Comparison of ENCODE assay signal across 10 mouse cellular contexts in genomic region chr10:19117071-19117605, GRCm38 (mm10).
DNase-seq lines count a peak whose midpoint lies in the region; ATAC-seq lines count a peak whose summit lies in the region.
"Had no signal": no experiment of that assay in that cellular context is flagged by ENCODE, and none has a peak within 500 bp of the region (broad histone marks: within the 10 kb centered on the region; RNA-seq: fewer than 3 reads in every experiment).

No protein-coding gene starts in this region.

- no peaks in the 10 kb centered on the region for H3K27me3 ChIP-seq in forebrain, embryonic 11.5 days (ENCODE audit: control insufficient read depth, insufficient read depth, low read length)
- H3K27me3 ChIP-seq in forebrain, embryonic 12.5 days = no peaks in the 10 kb centered on the region
- peaks cover 25% of the 10 kb centered on the region; the same call in 1 of the 2 replicates for H3K27me3 ChIP-seq in midbrain, embryonic 10.5 days (ENCODE audit: low read depth, poor library complexity, severe bottlenecking)

- H3K9me3 ChIP-seq in forebrain, embryonic 11.5 days (ENCODE audit: control insufficient read depth, low read length) = no peaks in the 10 kb centered on the region
- H3K9me3 ChIP-seq in forebrain, embryonic 12.5 days = no peaks in the 10 kb centered on the region
- no peaks in the 10 kb centered on the region for H3K9me3 ChIP-seq in midbrain, embryonic 10.5 days (replicated peaks)

- no peak overlapping the region for H3K9ac ChIP-seq in forebrain, embryonic 11.5 days (ENCODE audit: low read length)
- H3K9ac ChIP-seq in forebrain, embryonic 12.5 days = no peak overlapping the region

- DNase-seq in forebrain, embryonic 11.5 days (ENCODE audit: low spot score) = no peak
- peak; percentile 56 for DNase-seq in 3T3-L1 (ENCODE audit: low read depth, low spot score)
- DNase-seq in midbrain, embryonic 10.5 days (ENCODE audit: low spot score) = peak; percentile 46
- DNase-seq in cerebellum, postnatal 25 days = no peak
- DNase-seq in neural tube, embryonic 10.5 days (ENCODE audit: extremely low spot score, low spot score) = no peak
- DNase-seq: kidney, adult 11 months had no signal

- ATAC-seq in forebrain, embryonic 11.5 days (replicated peaks; ENCODE audit: low FRiP score) = 0 out of 2 replicates have a peak, but pooled peaks have one; percentile 39
- ATAC-seq in forebrain, embryonic 12.5 days (ENCODE audit: low FRiP score) = no peak; the same call in 1 of the 2 replicates
- peak; percentile 91 for ATAC-seq in activated CD4-positive, CD25-positive, alpha-beta regulatory T cell, adult 4 months
- ATAC-seq in erythroid progenitor cell, adult 5-6 weeks (replicated peaks; ENCODE audit: low FRiP score, poor library complexity, severe bottlenecking) = no peak

- H3K4me3 ChIP-seq in forebrain, embryonic 11.5 days (ENCODE audit: low read depth, low read length) = no peak overlapping the region
- no peak overlapping the region for H3K4me3 ChIP-seq in forebrain, embryonic 12.5 days (replicated peaks)
- H3K4me3 ChIP-seq in midbrain, embryonic 10.5 days = no peak overlapping the region

- no peak overlapping the region for H3K27ac ChIP-seq in forebrain, embryonic 11.5 days (ENCODE audit: low read depth, low read length)
- H3K27ac ChIP-seq in forebrain, embryonic 12.5 days = no peak overlapping the region
- no peak overlapping the region for H3K27ac ChIP-seq in midbrain, embryonic 10.5 days (replicated peaks)

- no peak overlapping the region for H3K4me2 ChIP-seq in forebrain, embryonic 11.5 days (ENCODE audit: low read depth, low read length, severe bottlenecking)
- no peak overlapping the region for H3K4me2 ChIP-seq in forebrain, embryonic 12.5 days
- H3K4me2 ChIP-seq: liver, embryonic 11.5 days had no signal

- 47% methylated on average over 9 of the region's 9 CpGs for WGBS in forebrain, embryonic 11.5 days
- WGBS in forebrain, embryonic 12.5 days = 41% methylated on average over 9 of the region's 9 CpGs
- 43% methylated on average over 9 of the region's 9 CpGs for WGBS in midbrain, embryonic 10.5 days

- H3K4me1 ChIP-seq in forebrain, embryonic 11.5 days (replicated peaks; ENCODE audit: control insufficient read depth, insufficient read depth, low read length) = no peaks in the 10 kb centered on the region
- H3K4me1 ChIP-seq in forebrain, embryonic 12.5 days = peaks cover 6% of the 10 kb centered on the region
- H3K4me1 ChIP-seq in midbrain, embryonic 10.5 days = peaks cover 22% of the 10 kb centered on the region

- no peaks in the 10 kb centered on the region for H3K36me3 ChIP-seq in forebrain, embryonic 11.5 days (ENCODE audit: control insufficient read depth, insufficient read depth, low read length)
- H3K36me3 ChIP-seq in forebrain, embryonic 12.5 days (replicated peaks) = no peaks in the 10 kb centered on the region
- no peaks in the 10 kb centered on the region for H3K36me3 ChIP-seq in midbrain, embryonic 10.5 days

Comparison
In these comparisons a context has a peak if more than half of its experiments do, and no peak if none do; other contexts are left out.
1. ATAC-seq: peak in forebrain, embryonic 11.5 days (single experiment) and activated CD4-positive, CD25-positive, alpha-beta regulatory T cell, adult 4 months (single experiment); none in forebrain, embryonic 12.5 days (single experiment) and erythroid progenitor cell, adult 5-6 weeks (single experiment).
2. DNase-seq: peak in 3T3-L1 (single experiment) and midbrain, embryonic 10.5 days (single experiment); none in forebrain, embryonic 11.5 days (single experiment), cerebellum, postnatal 25 days (0 of 2) and neural tube, embryonic 10.5 days (single experiment).